Mouse (Mus musculus) layer of hippocampus, postnatal 25 days (tissue): ENCODE results near the gene Ebna1bp2. TPM values are rescaled to one million over a fixed set of nuclear protein-coding genes. Genes with fewer than 3 reads are reported as not detected.

Experiments
- DNase-seq, 2 experiments: peaks; one replicate each; pipeline ENCODE4 v3.0.0; 2022; ENCODE audit warnings: mixed read lengths in 2 of 2, low spot score in 1 of 2; ENCODE audit errors: extremely low spot score in 1 of 2
- total RNA-seq, 2 experiments: library from RNA; stranded (reverse); gene quantifications; 2 replicates each; pipeline ENCODE4 v1.2.3; 2021

Gene Ebna1bp2
- total RNA-seq, result 10 to 100 TPM; 56.0 to 65.6 TPM

DNA sequence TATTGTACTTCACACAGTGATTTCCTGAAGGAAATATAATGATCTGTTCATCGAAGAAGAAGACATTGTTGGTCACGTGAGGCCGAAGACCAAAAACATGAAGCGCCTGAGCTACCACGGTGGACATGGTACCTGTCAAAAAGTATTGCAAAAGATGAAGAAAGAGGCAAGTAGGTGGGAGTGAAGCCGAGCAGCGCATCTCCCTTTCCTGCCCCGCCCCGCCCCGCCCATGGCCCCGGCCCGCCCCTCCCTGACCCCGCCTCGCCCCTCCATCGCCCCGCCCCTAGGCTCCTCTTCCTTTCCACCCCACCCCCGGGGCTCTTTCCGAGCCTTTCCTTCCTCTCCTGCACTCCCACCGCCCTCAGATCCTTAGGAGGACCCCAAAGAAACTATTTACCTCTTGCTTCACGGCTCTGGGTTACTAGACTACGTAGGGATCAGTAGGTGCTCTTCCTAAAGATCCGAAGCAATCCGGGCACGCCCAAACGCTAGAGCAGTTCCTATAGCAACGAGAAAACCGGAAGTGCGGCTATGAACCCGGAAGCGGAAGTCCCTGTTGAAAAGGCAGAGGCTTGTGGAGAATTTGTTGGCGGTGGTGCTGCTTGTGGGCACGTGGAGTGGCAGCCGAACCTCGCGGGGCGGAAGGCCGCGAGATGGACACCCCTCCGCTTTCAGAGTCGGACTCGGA, at the start of gene Ebna1bp2, which contains the start of gene Cfap57:
Ebna1bp2 (plus strand) TSS at position 521 of the 688 bp plus-strand sequence.
Cfap57 (minus strand) TSS at position 499 of the 688 bp plus-strand sequence.
- DNase-seq, result peak; percentile 78 to 79

DNA sequence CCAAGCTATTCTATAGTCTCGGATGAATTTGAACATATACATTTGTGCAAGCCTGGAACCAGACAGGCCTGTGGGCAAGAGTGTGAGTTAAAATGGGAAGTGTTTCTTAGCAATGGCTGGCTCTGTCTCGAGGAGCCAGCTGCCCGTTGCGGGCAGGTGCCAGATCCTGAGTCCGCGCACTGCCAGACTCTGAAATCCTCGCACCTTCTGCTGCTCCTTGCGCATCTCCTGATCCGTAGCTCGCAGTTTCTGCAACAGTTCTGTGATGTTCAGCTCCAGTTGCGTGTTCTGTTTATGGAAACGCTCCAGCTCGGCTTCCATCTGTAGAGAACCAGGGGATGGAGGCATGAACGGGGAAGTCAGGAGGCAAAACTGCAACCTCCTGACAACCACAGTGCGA, 49.2 kb upstream of the Ebna1bp2 start:
- no peak for DNase-seq

DNA sequence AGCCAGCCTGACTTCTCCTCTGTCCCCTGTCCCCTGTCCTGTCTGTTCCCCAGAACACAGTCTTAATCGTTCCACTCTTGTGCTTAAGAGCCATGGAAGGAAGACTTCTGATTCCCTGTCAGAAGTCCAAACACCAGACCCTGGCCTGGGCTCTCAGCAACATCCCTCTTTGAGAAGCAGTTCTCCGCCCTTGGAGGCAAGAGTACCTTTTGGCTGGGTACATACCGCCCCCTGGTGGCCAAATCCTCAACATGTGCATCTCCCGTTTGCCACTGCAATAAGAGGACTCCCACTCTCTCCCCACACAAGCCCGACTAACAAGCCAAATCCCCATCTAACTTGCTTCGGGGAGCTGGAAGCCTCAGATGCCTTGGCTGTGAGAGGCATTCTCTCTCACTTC, 44.5 kb upstream of the Ebna1bp2 start:
- peak; percentile 94 to 99 for DNase-seq

DNA sequence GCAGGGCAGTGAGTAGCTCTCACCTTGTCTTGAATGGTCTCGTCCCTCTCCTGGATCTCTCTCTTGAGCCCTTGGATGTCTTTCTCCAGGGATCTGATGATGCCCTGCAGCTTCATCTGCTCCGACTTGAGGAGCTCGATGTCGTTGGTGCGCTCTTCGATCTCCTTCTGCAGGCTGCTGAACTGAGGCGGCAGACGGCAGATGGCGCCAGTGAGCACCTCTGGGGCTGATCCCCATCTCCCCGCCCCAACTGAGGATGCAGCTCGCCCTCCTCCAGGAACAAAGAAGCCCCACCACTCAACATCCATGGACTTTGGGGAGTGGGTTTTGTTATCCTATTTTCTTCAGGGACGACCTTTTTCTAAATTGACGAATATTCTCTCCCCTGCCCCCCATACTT, 41.3 kb upstream of the Ebna1bp2 start:
- peak in 1 of 2 experiments; percentile 79 for DNase-seq

DNA sequence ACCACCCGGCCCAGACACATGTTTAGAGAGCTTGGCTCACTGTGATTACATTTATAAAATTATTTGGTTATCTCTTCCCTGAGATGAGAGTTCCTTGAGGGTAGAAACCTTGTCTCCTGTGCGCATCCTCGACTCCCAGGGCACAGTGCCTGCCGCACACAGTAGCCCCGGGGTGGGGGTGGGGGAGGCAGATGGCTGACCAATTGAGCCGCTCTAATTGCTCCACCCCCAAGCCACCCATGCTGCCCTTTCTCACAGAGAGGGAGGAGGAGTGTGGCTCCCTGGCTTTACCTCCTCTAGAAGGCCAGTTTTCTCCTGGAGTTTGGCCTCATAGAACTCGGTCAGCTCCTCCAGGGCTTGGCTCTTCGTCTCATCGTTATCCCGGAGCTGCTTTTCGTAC, 39.1 kb upstream of the Ebna1bp2 start:
- DNase-seq, result no peak

DNA sequence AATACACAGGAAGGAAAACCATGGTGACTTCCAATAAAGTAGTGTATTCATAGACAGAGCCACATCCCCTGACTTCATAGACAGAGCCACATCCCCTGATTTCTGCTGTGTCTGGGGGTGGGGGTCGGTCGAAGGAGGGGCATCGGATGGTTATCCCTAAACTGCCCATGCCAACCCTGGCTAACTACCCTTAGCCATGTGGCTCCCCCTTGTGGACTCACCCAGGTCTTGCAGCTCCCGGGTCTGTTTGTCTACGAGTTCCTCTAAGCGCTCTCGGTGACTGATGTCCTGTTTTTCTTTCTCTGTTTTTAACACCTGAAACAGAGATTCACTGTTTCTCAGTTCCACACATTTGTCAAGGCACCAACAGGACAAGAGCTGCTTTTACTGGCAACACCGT, 38.0 kb upstream of the Ebna1bp2 start:
- DNase-seq, result no peak

DNA sequence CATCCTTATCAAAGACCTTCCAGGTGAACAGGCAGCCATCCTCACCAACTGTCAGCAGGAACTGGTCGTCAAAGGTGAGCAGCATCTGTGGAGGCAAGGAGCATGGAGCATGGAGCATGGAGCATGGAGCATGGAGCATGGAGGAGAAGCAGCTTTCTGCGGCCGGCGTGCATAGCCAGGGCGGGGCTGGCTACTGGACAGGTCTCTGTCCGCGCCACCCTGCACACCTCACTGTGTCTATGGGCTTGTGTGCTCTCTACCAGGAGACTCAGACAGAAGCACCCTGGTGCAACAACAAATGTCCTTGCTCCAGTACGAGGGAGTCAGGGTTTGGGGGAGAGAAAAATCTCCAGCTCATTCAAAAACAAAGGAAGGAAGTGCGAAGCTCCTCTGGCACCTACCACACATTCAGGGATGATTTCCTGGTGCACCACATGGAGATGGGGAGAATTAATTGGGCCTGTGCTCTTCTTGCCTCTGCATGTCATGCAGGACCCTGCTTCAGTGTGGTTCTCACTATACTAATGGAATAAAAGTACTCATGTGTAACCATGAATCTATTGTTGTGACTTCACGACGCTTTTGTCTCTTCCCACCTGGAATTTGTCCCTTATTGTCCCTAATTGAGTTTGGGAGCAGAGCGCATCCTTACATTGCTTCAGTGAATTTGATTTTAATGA, 31.4 kb upstream of the Ebna1bp2 start:
- no peak for DNase-seq

DNA sequence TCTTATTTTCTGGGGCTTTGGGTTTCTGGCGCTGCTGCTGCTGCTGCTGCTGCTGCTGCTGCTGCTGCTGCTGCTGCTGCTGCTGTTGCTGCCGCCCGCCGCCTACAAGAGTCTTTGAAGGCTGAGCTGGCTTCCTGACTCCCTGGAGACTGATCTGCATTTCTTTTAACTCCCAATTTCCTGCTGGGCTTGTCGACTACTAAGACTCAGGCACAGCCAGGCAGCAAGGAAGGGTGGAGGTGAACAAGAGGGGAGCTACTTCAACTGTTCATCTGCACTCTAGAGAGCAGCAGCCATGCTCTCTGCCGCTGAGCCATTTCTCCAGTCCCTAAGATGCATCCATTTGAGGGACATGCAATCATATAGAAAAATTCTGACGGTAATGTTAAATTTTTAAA, 30.9 kb upstream of the Ebna1bp2 start:
- DNase-seq, result no peak

DNA sequence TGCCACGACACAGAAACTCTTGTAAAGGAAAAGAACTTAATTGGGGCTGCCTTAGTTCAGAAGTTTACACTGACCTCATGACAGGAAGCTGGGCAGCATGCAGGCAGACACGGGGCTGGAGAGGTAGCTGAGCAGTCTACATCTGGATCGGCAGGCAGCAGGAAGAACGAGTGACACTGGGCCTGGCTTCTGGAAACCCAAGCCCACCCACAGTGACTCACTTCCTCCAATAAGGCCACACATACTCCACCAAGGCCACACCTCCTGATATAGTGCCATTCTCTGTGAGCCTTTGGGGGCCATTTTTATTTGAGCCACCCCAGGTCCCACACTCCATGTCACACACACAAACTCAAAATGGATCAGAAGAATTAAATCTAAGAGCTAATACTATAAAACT, 16.5 kb upstream of the Ebna1bp2 start:
- no peak for DNase-seq

DNA sequence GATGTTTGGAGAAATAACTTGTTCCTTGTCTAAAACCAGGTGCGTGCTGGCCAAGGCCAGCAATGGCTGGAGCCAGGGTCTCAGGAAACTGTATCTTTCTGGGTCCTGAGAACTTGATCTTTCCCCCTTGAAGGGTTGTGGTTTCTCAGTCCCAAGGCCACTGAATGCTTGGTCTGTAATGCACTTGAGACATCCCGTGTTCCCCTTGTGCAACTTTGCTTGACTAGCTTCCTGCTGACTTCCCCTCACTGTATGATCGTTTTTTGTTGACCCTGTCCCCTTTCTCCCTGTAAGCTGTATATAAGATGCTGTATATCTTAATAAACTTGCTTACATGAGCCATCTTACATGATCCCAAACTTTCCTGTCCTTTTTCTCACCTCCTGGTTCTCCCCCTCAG, 10.8 kb upstream of the Ebna1bp2 start:
- DNase-seq, result no peak

DNA sequence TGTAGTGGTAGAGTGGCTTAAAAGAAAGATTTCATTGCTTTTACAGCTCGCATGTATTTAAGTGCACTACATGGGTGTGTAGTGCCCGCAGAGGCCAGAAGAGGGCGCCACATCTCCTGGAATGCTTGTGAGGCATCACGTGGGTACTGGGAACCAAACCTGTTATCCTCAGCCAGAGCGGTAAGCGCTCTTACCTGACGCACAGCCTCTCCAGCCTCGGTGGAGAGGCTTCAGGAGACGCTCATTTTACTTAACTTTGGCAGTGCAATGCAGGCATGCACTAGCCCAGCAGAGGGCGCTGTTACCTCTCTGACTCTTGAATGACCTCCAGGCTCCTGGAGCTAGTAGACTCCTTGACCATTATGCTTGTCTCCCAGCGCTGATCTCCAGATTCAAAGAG, 8.0 kb upstream of the Ebna1bp2 start:
- peak; percentile 13 to 31 for DNase-seq

DNA sequence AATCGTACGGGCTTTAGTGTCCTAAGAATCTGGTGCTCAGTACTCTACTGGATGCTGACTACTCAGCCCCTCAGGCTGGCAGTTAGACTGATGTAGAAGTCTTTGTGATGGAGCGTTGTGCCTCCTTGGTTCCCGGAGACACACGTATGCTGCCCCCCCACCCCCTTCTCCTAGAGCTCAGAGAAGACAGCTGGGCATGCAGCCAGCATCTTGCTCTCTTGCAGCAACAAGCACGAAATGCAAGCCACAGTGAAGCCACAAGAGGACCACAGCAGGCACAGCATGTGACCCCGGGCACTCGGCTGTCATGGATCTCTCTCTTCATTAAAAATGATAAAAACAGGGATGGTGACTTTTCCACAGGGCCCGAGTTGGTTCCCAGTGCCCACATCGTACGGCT, 5.2 kb upstream of the Ebna1bp2 start:
- DNase-seq, result no peak

DNA sequence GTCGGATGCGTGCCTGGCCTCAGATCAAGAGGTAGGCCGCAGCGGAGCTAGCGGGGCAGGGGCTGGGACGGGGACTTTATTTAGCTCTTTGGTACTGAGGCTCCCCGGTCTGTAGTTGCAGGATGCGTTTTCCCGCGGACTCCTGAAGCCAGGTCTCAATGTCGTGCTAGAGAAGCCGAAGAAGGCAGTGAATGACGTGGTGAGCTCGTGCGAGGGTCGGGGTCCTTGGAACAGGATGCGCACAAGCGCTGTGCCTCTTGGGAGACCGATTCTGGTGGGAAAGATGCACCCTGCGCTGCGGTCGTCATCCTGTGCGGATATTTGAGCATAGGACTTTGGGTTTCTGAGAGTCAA, 345 bp downstream of the Ebna1bp2 start:
- no peak for DNase-seq

DNA sequence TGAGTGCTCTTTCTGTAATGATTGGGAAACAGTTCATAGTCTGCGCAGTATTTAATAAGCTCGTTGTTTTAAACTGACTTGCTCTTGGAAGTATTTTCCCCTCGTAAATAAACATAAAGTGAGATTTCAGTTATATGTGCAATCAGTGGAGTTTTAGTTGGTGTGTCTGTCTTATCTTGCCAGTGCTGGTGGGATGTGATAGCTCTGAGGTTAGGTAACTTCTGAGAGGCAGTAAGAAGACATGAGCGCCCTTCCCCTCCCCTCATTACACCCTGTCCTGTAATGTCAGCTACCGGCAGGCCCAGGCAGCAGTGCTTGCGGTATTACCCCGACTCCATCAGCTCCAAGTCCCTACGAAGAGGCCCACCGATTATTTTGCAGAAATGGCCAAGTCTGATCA, 1.2 kb downstream of the Ebna1bp2 start:
- no peak for DNase-seq

DNA sequence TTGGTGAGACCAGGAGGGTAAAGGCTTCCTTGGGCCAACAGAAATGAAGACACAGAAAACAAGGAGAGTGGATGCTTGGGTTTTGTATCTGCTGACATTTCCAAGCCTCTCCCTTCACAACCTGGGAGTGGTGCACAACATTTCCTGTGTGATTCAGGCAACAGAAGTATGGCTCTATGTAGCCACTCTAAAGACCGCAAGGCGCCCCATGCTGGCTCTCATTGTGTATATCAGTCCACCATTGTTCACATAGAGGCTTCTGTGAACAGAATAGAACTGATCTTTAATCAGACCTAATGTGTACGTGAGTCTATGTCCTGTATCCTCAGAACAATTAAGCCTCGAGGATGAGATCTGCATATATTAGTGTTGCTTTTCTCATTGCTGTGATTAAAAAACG, 9.7 kb downstream of the Ebna1bp2 start:
- no peak for DNase-seq

DNA sequence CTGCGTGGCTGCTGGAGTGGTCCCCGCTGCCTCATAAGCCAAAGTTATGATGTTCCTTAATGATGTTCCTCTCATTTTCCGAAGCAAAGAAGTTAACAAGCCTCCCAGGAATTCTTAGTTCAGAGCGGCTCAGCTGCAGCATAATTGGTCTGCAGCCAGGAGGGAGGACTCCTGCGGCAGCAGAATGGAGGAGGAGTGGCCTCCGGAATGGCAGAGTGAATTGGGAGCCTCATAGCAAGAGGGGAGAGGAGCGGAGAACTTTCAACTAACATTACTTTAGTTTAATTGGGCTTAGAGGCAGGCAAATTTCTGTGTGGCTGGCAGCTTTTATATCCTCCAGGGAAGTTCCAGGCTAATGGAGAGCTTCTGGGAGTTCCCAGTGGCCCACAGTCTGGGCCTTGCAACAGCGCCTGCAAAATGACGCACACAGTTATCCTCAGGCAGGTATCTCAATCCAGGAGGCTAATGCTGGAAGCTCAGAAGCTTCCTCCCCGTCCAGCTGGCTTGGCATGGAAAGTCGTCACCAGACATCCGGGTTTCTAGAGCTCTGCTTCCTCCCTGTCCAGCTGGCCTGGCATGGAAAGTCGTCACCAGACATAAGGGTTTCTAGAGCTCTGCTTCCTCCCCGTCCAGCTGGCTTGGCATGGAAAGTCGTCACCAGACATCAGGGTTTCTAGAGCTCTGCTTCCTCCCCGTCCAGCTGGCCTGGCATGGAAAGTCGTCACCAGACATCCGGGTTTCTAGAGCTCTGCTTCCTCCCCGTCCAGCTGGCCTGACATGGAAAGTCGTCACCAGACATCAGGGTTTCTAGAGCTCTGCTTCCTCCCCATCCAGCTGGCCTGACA, 22.0 kb downstream of the Ebna1bp2 start:
- DNase-seq, result peak in 1 of 2 experiments; percentile 9

DNA sequence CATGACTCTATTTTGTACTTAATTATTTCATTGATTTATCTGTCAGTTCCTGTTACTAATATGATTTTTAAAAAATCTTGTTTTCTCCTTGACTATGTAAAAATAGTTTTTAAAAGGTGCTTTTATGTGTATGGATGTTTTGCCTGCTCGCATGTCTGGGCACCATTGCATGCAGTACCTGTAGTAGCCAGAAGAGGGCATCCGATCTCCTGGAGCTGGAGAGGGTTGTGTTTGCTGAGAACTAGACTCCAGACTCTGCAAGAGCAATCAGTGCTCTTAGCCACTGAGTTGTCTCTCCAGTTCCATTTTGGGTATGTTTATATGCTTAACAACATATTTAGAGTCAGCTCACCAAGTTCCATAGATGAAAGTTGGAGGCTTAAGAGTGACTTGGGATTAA, 24.6 kb downstream of the Ebna1bp2 start:
- DNase-seq, result peak; percentile 51 to 82

DNA sequence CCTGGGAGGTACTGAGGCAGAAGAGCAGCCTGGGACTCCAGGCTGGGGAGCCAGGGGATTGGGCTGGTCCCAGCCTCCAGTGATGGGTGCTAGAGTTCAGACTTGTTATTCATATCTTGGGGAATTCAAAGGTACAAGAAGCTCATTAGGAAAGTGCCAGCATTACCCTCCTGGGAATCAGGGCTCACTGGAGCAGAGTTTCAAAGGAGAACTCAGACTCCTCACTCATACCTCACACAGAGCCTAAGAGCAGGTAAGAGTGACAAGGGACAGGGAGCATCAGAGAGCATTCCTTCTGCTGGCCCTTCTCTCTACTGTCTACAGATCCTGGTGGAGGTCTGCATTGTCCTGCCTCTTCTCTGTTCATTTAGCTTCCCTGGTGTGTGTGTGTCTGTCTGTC, 38.1 kb downstream of the Ebna1bp2 start, which contains the start of gene Olfr62:
Olfr62 (plus strand) TSS at position 301 of the 400 bp plus-strand sequence.
- DNase-seq, result no peak
